Mouse (Mus musculus) right cerebral cortex, adult 18-20 months (tissue): ENCODE results near the gene Hoxb7.

Experiments
- DNase-seq: peaks from one replicate; pipeline ENCODE4 v3.0.0; 2022; ENCODE audit warnings: mixed read lengths

Hoxb7 gene

DNA sequence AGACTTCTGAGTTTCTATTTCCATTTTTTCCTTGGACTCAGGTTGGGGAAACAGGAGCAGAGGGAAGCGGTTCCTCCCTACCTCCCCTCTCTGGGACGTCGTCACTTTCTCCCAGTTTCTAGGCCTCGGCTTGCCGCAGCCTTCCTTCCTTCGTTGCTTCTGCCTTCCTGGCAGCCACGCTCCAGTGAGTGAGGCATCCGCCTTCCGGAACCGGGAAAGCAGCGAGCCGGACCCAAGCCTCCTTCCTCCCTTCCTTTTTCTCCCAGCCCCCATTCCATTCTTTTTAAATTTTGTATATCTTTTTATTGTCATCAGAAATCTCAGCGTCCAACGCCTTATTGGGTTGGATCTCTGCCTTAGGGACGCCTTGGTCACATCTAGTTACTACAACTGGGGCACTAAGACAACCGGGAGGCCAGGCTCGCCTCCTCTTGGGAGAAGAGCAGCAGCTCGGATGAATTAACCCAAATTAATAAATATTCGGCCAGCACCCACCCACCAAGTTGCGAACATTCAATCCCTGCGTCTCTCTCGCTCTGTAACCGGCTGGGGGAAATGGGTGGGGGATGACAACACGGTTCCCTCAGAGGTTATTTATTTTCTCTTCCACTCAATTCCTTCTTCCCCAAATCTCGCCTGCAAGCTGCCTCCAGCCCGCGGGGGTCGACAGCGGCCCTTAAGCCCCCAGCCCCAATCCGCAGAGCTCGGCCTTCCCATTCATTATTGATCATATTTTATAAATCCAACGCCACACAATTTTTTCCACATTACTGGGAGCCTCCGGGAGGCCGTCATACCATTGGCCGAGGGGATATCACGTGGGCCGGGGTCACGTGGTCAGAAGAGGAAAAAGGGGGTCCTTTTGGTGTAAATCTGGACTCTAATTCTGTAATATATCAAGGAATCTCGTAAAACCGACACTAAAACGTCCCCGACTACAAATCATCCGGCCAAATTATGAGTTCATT lies at the start of gene Hoxb7:
Gene Hoxb7, plus strand, starts transcription at position 853 of the 968 bp plus-strand sequence.
- no peak for DNase-seq

DNA sequence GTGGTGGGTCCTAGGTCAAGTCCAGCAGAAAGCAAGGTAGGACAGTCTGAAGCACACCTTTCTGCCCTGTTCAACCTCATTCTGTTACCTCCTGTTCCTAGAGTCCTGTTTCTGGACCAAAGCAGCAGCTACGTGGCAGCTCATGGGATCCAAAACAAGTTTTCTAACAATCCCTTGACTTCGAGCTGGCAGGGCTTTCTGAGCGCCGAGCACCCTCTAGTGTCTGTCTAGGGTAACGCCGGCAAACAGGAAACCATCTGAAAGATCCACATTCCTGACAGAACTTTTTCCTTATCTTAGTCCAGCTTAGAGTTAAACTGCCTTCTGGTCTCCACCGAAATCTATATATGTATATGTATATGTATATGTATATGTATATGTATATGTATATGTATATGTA lies 46.2 kb upstream of the Hoxb7 start:
- DNase-seq, result peak; percentile 19

DNA sequence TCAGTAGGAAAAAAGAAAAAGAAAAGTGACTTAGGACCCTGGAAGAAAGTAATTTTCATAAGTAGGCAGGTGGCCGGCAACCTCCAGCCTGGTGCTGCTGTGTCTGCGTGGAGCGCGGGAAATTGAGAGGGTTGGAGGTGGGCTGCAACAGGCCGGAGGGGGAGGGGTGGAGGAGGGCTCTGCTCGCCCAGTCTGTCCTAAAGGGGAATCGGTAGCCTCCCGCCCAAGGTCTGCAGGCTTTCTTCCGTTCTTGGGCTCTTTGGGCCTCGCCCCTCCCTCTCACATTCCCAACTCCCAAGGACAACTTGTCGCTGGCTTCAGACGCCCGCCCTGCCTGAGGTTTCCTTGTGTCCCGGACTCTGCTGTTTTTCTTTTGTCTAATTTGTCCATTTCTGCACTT lies 35.5 kb upstream of the Hoxb7 start:
- no peak for DNase-seq

DNA sequence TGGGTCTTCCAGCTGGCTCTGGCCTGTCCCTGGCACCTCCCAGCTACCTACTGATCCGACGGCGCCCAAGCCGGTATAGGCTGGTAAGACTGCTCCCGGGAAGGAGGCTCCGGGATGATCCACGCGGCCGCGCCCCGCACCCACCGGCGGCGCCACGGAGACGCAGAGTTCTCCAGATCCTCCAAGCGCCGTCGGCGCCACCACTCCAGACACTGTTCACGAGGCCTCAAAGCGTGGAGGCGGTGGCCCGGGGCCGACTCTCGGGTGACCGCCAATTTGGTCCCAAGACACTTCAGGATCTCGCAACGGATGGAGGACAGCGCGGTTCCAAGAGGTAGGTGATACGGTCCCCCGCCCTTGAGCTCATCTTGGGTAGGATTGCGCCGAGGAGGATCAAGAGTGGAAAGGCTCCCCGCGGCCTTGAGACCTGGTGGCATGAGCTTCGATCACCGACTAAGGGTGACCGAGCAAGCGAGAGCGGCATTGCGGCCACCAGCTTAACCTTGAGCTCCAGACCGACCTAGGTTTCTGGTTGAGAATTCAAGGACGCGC lies 34.9 kb upstream of the Hoxb7 start:
- no peak for DNase-seq

DNA sequence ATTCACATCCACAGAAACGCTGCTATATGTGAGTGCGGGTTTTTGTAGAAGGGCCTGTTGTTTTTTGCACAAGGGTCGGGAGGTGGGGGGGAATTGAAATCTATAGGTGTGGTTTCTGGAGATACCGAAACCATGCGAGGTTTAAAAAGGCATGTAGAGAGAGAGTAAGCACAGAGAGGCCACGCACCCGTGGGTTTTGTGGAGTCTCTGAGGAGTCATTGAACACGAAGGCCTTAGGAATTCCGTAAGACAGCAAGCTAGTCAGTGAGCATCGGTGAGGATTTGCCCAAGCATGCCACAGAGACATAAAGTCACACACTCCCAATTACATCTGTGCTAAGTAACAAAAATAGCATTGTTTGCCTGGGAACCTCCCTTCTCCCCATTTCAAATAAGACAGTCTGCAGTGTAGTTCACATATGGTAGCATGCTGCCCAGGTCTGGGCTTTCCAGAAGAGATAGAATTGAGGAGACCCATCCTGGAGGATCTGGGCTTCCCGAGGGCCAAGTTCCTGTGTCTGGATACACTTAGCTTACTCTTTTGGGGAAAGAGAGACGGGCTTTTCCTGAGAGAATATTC lies 33.8 kb upstream of the Hoxb7 start:
- DNase-seq, result no peak

DNA sequence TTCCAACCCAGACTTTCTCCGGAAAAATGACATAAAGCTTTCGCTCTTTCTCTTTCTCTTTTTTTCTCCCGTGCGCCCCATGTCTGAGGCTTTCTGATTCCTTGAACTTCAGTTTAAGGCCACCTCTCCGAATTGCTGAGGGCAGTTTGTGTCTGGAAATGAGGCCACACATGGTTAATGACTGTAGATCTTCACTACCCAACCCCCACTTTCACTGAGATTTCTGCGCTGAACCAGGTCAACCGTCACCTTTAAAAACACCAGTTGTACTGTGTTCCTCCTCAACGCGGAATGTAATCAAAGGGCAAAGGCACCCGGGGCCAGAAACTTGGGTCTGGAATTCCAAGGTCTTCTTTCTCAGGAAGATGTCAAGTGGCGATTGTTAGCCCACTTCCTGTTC lies 32.2 kb upstream of the Hoxb7 start:
- no peak for DNase-seq

DNA sequence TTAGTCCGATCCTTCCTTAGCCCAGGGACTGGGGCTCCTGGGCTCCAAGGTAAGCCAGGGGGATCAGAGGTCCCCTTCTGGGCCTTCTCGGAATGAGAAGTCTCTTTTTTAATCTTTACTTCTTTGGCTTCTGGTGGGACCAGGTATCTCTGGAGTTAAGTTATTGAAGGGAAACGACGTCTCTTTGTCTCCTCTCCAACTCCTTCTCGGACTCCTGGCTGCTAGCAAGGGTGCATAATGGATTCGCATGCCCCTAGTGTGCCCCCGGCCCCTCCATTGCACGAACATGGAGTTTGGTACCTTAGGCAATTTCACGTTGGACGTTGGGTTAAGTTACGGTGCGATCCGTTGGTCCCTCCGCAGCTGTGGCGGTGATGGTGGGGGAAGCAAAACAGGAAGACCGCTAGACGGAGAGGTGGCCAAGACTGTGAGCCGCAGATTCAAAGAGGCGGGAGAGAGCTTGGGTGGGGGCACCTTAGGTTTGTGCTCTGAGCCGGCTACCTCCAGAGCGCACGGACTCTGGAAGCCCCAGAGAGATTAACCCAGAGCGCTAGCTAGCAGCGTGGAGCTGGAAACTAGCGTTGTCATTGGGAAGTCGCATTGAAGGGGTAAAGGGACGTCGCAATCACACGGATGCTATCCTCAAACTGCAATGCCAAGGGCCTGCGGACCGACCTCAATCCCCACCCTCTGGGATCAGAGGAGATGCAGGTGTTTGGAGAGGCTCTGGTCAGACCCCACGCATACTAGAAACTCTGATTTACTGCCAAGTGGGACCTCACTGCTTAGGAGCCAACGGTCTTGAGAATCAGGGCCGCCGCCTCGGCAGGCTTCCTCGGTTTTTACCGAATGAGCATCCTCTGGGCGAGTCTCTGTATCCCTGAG lies 31.1 kb upstream of the Hoxb7 start:
- no peak for DNase-seq

DNA sequence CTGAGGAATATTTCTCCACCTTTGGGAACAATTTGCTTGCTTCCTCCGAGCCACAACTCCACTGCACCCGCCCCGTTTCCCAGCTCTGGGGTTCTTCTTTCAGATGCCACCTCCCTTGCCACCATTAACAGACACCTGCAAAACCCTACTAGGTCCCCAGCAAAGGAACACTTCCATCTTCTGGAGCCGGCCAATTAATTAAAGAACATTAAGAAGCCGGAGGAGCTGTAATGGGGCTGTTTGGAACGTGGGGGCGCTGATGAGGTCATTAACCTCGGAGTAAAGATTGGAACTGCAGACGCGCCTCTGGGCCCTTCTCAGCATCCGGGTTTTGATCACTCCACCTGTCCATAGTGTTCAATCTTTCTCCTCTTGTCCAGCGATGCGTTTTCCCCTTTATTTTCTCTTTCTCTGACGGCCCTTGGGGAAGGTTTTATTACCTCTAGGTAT lies 30.4 kb upstream of the Hoxb7 start:
- no peak for DNase-seq

DNA sequence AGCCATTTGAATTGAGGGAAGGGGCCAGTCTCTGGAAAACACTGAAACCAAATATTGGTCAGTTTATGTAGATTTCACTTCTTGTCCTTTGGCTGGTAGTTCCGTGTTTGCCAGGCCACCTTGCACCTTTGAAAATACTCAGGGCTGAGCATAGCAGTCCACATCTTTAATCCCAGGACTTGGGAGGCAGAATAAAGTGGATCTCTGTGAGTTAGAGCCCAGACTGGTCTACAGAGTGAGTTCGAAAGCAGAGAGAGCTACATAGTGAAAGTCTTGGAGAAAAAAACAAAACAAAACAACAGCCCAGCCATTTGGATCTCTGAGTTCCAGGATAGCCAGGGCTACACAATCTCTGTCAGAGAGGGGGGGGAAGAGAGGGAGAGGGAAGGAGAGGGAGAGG lies 29.3 kb upstream of the Hoxb7 start:
- no peak for DNase-seq

DNA sequence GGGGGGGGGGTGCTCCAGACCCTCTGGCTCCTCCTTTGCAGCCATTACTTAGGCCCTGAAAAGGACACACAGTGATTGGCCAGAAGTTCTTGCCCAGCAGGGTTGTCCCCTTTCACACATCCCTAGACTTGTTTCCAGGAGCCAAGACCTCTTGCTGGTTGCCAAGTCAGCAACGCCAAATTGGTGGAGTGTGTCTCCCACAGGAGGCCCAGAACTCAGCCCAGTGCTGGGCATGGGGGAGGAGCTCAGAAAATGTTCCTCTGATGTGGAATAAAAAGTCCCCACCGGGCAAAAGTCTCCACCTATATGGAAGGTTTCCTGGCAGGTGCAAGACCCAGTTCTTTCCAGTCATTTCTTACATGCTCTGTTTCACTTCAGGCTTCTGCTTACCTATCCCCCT lies 27.4 kb upstream of the Hoxb7 start:
- no peak for DNase-seq

DNA sequence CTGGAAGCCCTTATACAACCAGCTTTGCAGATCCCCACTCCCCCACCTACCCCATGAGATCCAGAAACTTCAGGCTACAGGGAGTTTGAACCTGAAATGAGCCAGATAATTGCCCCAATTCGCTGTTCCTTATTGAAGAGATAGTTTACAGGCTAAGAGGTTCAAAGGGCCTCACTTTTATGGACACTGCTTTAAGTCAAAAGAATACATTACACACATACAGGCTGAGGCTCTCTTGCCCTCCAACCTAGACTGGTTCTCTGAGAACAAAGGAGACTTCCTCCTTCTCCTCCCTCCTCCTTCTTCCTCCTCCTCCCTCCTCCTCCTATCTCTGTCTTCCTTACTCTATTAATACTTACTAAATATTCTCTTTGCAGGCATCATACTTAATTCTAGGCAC lies 26.9 kb upstream of the Hoxb7 start:
- DNase-seq, result no peak

DNA sequence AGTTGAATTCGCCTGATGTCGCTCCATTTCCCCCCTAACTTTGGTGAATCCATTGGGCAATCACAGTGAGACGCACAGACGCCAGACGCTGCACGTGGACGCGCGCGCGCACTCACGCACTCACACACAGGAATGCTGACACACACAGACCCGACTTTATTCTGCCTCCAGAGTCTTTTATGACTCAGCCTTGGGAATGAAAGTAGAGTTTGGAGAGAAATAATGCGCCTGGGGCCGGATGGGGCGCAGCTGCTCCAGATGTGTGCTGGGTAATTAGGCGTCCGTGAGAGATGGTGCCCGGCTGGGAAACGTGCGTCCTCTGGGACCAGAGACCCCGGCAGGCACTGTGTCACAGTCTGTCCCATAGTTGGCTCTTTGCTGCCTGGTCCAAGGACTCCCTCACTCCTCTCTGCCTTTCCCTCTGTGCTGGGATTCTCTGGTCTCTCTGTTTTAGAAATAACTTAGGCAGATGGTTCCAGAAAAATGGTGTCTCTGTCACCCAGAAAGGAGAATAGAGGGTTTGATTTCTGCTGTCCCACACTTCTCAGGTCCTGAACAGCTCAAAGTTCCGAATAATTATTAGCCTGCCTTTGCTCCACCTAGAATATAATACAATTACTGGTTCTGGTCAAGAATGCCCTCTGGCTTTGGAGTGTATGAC lies 26.0 kb upstream of the Hoxb7 start:
- DNase-seq, result no peak

DNA sequence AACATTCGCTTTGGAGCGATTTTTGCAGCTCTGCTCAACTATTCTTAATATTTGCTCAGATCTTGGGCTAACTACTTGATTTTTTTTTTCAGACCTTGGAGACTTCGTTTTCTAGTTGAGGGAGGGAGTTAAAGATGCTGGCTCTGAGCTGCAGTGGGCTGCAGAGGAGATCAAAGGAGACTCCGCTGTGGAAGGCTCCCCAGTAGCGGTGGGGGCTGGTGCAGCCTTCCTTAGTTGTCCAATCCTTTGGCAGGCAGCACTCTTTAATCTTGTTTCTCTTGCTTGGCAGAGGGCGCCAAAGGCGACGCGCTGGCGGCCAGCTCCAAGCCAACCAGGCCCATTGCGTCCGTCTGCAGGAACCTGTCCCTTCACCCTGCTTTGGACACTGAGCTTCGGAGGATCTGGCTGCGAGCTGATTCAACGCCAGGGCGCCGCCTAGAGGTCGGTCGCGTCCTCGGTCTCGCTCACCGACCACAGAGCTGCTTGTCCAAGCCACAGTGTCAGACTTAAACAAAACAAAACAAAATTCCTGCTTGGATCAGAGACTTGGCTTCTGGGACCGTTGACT lies 25.0 kb upstream of the Hoxb7 start:
- no peak for DNase-seq

DNA sequence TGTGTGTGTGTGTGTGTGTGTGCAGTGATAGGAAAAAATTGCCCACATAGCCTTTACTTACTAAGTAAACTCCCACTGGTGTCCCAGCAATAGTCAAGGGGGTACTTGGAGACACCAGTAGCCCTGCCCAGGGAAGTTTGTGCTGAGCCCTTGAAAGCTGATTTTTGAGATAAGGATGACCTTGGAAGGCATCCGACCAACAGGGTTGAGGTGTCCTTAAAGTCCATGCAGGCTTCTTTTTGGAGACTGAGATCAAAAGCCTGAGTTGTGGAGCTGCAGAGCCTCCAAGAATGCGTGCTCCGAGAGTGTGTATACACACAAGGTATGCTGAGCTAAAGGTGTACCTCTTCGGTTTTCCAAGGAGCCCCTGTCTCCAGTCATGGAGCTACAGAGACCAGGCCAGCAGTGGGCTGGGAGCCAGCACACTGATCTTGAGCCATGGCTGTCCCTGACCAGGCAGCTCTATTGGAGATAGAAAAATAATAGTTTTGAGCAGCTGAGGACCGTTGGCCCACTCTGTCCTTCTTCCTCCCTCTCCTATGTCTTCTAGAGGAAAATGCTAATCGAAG lies 24.1 kb upstream of the Hoxb7 start:
- no peak for DNase-seq

DNA sequence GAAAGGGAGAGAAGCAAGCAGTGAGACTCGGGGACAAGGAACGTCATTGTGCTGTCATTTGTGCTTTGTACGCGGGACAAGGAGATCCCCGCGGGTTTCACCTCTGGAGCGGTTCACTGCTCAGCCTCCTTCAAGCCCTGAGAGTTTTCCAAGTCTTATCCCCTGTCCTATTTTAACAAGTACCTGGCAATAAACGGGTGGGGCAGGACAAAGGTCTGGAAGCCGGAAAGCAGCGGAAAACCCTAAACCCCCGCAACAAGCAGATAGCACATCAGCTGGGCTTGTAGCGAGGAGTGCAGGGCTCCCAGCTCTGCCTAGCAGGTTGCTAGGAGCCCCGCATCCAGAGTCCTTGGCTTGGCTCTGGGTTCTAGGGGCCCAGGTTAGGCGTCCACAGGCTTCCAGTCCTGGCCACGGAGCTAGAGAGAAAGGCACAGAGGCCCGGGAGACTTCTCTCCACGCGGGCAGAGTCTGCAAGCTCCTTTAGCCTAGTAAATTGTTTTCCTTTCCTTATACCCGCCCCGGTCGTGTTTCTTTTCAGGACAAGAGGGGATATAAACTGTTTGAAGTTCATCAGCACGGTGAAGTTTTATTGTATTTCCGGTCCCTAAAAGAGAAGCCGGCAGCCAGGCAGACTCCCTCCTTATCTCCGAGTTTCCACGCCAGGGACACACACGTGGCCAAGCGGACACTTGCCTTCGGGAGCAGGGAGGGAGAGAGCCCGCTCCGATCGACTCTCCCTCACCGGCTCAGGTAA lies 22.6 kb upstream of the Hoxb7 start:
- DNase-seq, result no peak

DNA sequence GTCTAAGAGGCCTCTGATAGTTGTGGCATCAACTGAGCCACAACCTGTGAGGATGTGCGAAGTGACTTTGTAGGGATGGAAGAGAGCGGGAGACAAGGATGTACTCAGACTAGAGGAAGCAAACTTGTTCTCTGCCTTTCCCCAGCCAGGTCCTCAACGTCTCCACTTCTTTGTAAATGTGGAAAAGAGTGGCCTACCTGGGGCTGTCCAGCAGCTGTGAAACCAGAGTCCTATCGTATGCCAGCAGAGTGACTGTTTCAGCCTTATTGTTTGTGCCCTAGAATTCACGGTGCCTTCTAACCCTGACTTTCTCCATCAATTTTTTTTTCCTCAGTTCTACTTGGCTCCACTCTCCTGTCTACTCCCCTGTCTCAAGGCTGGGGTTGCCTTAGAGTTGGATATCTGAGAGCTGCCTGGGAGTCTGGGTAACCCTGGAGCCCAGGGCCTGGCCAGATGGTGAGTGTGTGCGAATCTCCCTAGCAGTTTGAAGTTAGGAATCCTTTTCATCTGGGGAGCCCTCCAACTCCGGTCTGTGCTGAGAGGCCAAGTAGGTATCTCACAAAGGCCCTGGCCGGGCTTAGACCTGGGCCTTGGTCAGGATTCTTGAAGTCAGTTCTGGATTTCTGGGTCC lies 21.9 kb upstream of the Hoxb7 start:
- DNase-seq, result no peak

DNA sequence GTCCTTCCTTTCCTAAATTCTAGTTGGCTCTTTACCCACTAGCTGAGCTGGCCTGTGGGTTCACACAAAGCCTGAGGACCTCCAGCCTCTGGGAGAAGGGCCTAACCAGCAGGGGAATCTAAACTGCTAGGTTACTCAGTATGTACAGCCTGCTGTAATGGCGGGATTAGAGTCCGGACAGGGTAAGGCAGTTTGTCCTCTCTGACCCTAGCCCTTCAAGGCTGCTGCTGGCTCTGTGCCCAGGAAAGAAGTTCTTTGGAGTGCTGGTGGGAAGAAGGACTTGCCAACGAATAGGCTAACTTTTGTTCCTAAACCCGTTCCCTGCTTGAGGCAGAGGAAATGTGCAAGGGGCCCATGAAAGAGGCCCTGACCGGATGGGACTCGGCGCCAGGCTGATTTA lies 20.5 kb upstream of the Hoxb7 start:
- DNase-seq, result no peak

DNA sequence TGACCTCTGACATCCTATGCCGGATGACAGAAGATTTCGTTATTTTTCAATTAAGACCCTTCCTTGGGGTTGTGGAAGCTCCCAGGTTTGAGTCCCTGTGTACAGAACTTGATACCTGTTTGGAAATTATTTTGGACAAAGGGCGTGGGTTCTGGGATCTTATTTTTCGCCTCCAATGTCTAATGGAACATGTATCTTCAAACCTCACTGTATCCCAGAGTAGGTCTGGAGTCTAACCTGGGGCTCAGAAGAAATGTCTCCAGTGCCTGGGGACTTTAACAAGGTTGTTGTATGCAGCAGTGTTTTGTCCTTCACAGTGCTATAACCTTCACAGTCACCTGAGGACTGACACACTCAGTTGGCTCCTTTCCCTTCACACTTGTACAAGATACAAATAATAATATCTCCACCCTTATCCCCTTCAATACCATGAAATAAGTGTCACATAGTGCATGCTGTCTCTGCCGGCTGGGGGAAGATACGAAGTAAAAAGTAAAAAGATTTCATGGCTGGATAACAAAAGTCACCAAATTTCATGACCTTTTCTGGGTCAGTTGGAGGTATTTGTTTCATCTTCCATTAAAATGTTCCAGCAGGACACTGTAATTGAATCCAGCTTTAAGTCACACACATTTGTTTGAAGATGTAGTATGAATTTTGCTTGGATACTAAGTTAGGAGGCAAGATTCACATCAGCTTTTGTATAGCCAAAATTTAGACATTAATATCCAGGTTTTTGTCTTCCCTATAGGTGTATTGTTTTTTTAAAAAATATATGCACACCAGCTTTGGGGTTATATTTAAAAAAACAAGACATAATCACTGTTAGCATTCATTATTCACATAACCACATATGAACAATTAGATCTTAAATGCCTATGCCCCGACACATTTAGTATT lies 19.2 kb upstream of the Hoxb7 start:
- DNase-seq, result no peak

DNA sequence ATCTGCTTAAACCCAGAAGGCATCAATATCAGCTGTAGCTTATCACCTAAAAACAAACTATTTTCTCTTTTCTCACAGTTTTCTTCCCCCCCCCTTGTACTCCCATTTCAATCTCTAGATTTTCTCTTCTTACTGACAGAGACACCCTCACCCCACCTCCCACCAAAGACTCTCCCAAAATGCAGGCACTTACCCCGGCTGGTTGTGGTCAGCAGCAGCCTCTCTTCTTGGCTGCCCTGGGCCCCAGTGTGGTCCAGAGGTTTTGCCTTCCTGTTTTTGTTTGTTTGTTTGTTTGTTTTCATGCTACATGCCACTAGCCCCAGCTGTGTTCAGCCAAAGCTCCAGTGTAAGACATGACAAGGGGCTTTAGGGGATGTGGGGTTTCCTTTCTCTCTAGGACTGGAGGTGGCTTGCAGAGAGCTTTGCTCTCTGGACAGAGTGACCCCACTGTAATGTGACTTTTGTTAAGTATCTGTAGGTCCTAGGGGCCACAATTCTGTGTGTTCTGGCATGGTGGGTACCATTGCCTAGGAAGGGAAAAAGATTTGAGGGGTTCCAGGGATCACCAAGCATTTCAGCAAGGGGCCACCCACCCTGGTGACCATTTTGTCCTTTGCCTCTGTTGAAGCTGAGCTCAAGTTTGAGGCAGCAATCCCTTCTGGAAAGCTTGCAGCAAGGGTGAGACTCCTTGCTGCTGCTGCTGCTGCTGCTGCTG lies 18.2 kb upstream of the Hoxb7 start:
- DNase-seq, result no peak
